Mouse (Mus musculus) olfactory bulb, adult 2 months (tissue): ENCODE data around the gene Gm48551.

Experiments used
- CTCF ChIP-seq: fragments of 200-500 bp; IDR thresholded peaks from 2 replicates; pipeline ENCODE4 v1.5.1; 2012; ENCODE audit warnings: low read depth, mild to moderate bottlenecking, low read length, moderate library complexity; ENCODE audit not compliant: insufficient read depth
- POLR2A ChIP-seq: fragments of 200-500 bp; IDR thresholded peaks from 2 replicates; pipeline ENCODE4 v1.6.1; 2012; ENCODE audit warnings: mild to moderate bottlenecking, low read depth, low read length, moderate library complexity; ENCODE audit not compliant: insufficient read depth

DNA sequence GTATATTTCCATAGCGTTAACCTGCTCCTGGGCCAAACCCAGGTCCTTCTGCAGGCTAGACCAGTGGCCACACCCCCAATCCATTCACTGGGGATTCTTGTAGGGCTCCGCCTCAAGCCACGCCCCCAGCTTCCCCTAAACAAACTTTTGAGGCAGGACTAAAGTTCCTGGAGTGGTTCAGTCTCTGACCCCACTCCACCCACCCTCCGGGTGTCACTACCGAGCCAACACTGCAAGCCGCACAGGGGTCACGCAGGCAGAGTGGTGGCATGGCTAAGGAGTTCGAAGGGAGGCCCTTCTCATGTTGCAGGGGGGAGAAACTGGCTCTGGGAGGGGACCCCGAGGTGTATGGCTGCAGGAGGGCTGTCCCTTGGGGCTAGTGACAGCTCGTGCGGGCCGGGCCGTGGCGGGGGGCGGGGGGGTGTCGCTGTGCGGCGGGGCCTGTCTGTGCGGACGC is 45.4 kb downstream of the Gm48551 start:
- TF ChIP-seq CTCF (no peak), POLR2A (no peak)
